In the genomic region with DNA sequence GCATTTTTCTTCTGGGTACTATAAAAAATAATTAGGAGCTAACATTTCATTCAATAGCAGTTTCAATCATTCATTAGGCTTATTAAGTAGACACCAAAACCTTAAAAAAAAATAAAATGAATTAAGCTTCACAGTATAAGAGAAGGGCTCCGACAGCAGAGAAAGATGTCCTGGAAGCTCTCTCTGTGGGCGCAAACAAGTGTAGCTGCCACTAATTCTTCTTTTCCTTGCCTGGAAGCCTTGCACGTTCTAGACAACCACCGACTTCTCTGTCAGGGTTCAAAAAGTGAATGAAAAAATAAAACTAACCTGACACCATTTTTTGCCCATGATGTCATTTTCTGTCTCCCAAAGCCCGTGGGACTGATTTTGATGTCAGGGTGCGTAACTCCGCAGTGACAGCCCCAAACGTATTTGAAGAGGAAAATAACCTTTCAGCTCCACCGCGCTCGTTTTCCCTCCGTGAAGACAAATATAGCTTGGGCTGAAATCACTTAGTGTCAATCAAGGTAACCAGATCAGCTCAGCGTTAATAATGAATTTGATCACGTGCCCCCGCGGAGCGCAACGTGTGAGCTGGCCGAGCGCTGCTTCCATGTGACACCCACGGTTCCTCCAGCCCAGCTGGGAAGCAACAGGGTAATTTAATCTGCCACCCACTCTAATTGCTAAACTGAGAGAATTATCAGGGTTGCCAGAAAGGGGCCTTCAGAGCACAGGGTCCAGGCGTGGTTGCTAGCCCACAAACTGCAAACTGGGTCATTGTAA, we compare ENCODE assay signal across 8 mouse cellular contexts.
DNase-seq lines count a peak whose midpoint lies in the region; ATAC-seq and TF ChIP-seq lines count a peak whose summit lies in the region.

No protein-coding gene starts in this region.

- no peaks in the 10 kb centered on the region for H3K36me3 ChIP-seq in liver, adult 2 months (ENCODE audit: control insufficient read depth, insufficient read depth, low read length)
- no peaks in the 10 kb centered on the region for H3K36me3 ChIP-seq in liver, postnatal 0 days (replicated peaks; ENCODE audit: insufficient read depth, low read length)
- no peaks in the 10 kb centered on the region for H3K36me3 ChIP-seq in hindbrain, embryonic 14.5 days (replicated peaks; ENCODE audit: control insufficient read depth, insufficient read depth)

- no peak for ATAC-seq in liver, postnatal 0 days
- 0 out of 2 replicates have a peak, but pooled peaks have one; percentile 46 for ATAC-seq in hindbrain, embryonic 14.5 days (ENCODE audit: low FRiP score)

- H3K9ac ChIP-seq in liver, adult 2 months (ENCODE audit: low read depth, low read length): no peak overlapping the region
- no peak overlapping the region for H3K9ac ChIP-seq in liver, postnatal 0 days (replicated peaks)
- H3K9ac ChIP-seq in hindbrain, embryonic 14.5 days: no peak overlapping the region

- no peaks in the 10 kb centered on the region for H3K79me2 ChIP-seq in liver, adult 2 months (ENCODE audit: control insufficient read depth, insufficient read depth, low read length)

- TF ChIP-seq EP300 in liver, postnatal 0 days (IDR thresholded peaks at IDR 0.05; ENCODE audit: low read depth): no peak

- H3K27me3 ChIP-seq in liver, adult 2 months (ENCODE audit: control insufficient read depth, insufficient read depth, low read length): no peaks in the 10 kb centered on the region; the same call in 1 of the 2 replicates
- H3K27me3 ChIP-seq in liver, postnatal 0 days (ENCODE audit: insufficient read depth, low read length): 0 out of 2 replicates have a peak, but pooled peaks cover 4% of the 10 kb centered on the region
- H3K27me3 ChIP-seq in hindbrain, embryonic 14.5 days (ENCODE audit: control insufficient read depth, insufficient read depth, low read length): no peaks in the 10 kb centered on the region

- DNase-seq in liver, adult 2 months (ENCODE audit: extremely low read depth, low read depth, low spot score): peak; percentile 19
- no peak for DNase-seq in liver, postnatal 0 days
- peak; percentile 18 to 47 for DNase-seq in frontal cortex, postnatal 36 days (ENCODE audit: low spot score in 2 of 2)
- peak; percentile 52 for DNase-seq in hindbrain, embryonic 14.5 days (ENCODE audit: low spot score)
- DNase-seq in left cerebral cortex, postnatal 14 days (ENCODE audit: low spot score in 2 of 2): peak; percentile 37 to 38
- DNase-seq in right cerebral cortex, postnatal 14 days: peak; percentile 45
- DNase-seq in thymus, postnatal 10 days (ENCODE audit: low spot score in 2 of 2): no peak
- DNase-seq in adipocyte (ENCODE audit: low spot score): no peak

- H3K4me2 ChIP-seq in liver, postnatal 0 days (ENCODE audit: low read depth, low read length): no peak overlapping the region
- H3K4me2 ChIP-seq in hindbrain, embryonic 14.5 days (replicated peaks): peak overlapping the region; percentile 40

- TF ChIP-seq POLR2A in liver, adult 2 months (IDR thresholded peaks at IDR 0.05; ENCODE audit: extremely low read depth, insufficient read depth, low read length): no peak

- intact Hi-C loops in left cerebral cortex, postnatal 14 days (cut with DNase I): no loop called here

- no peaks in the 10 kb centered on the region for H3K9me3 ChIP-seq in liver, postnatal 0 days (ENCODE audit: low read length)
- H3K9me3 ChIP-seq in hindbrain, embryonic 14.5 days (ENCODE audit: control insufficient read depth, low read length): no peaks in the 10 kb centered on the region

- no peak for TF ChIP-seq CTCF in liver, adult 2 months (IDR thresholded peaks at IDR 0.05; ENCODE audit: low read depth, low read length)
- no peak for TF ChIP-seq CTCF in liver, postnatal 0 days (IDR thresholded peaks at IDR 0.05; ENCODE audit: low read depth)

- WGBS in liver, adult 2 months: 40% methylated on average over 22 of the region's 22 CpGs
- 64% methylated on average over 22 of the region's 22 CpGs for WGBS in liver, postnatal 0 days (ENCODE audit: insufficient replicate concordance)
- WGBS in hindbrain, embryonic 14.5 days: 25% methylated on average over 22 of the region's 22 CpGs

- H3K4me3 ChIP-seq in liver, adult 2 months (ENCODE audit: insufficient read depth, low read depth, low read length): no peak overlapping the region
- no peak overlapping the region for H3K4me3 ChIP-seq in liver, postnatal 0 days (ENCODE audit: low read depth, low read length)
- H3K4me3 ChIP-seq in hindbrain, embryonic 14.5 days (replicated peaks; ENCODE audit: low read length): no peak overlapping the region

- no peaks in the 10 kb centered on the region for H3K4me1 ChIP-seq in liver, adult 2 months (ENCODE audit: control insufficient read depth, insufficient read depth, low read length)
- H3K4me1 ChIP-seq in liver, postnatal 0 days (ENCODE audit: insufficient read depth): no peaks in the 10 kb centered on the region
- no peaks in the 10 kb centered on the region for H3K4me1 ChIP-seq in hindbrain, embryonic 14.5 days (replicated peaks; ENCODE audit: control insufficient read depth, insufficient read depth, low read length)

- H3K27ac ChIP-seq in liver, adult 2 months (replicated peaks; ENCODE audit: insufficient read depth, low read depth, low read length): no peak overlapping the region
- H3K27ac ChIP-seq in liver, postnatal 0 days (ENCODE audit: low read depth): no peak overlapping the region
- H3K27ac ChIP-seq in hindbrain, embryonic 14.5 days: no peak overlapping the region

Comparison
In these comparisons a context has a peak if more than half of its experiments do, and no peak if none do; other contexts are left out.
1. DNase-seq: peak in liver, adult 2 months (single experiment), frontal cortex, postnatal 36 days (2 of 2), hindbrain, embryonic 14.5 days (single experiment), left cerebral cortex, postnatal 14 days (2 of 2) and right cerebral cortex, postnatal 14 days (single experiment); none in liver, postnatal 0 days (single experiment), thymus, postnatal 10 days (0 of 2) and adipocyte (single experiment).